Mouse (Mus musculus) left cerebral cortex, postnatal 4 days (tissue): ENCODE results near the gene Cx3cr1. TPM values are rescaled to one million over a fixed set of nuclear protein-coding genes. Genes with fewer than 3 reads are reported as not detected.
"Not testable (repeated sequence)": the region's sequence is repeated elsewhere in the genome, so short reads cannot be mapped to it uniquely, and the experiment has no call there.

Source experiments
- DNase-seq: peaks from one replicate; pipeline ENCODE4 v3.0.0-alpha.2; 2022
- intact Hi-C: fragments of 180-260 bp; cut with DNase I; formaldehyde crosslinking; loops from one replicate; pipeline ENCODE4 v1.15.1; 2025
- total RNA-seq, 2 experiments: library from RNA; stranded (reverse); gene quantifications; 2 replicates each; pipeline ENCODE4 v1.2.3; 2021

Cx3cr1 gene
- 10 to 100 TPM in 1 of 2 experiments, 1 to 10 TPM in 1; 9.7 to 11.2 TPM for total RNA-seq

- intact Hi-C loops, result no loop called here
- DNase-seq, result no peak
These were observed at the start of gene Cx3cr1 for GRCm38 (mm10) chr9:120069779-120070178. TSS of gene Cx3cr1 (minus strand) at chr9:120069879.

DNA sequence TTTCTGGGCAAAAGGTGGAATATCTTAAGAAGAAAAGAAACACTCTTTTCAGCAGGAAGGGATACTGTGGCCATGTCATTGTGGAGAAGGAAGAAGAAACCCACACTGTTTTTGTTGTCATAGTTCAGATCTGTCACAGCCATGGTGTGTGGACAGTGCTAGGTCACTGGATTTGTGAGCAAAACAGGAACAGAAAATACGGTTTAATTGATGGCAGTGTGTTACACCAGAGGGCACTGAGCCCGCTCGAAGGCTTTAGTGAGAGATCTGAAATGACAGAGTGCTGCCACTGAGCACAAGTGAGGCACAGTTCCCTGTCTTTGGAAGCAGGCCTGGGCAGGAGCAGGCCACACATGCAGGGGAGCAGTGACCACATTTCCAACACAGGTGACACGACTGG lies 48.5 kb upstream of the Cx3cr1 start:
- DNase-seq, result no peak
- intact Hi-C loops, result no loop called here

GRCm38 (mm10) chr9:120116184-120116624 lies 46.5 kb upstream of the Cx3cr1 start:
- DNase-seq, result no peak
- intact Hi-C loops, result no loop called here

- no peak for DNase-seq
- intact Hi-C loops, result no loop called here
These were observed 45.9 kb upstream of the Cx3cr1 start for GRCm38 (mm10) chr9:120115580-120115979.

DNA sequence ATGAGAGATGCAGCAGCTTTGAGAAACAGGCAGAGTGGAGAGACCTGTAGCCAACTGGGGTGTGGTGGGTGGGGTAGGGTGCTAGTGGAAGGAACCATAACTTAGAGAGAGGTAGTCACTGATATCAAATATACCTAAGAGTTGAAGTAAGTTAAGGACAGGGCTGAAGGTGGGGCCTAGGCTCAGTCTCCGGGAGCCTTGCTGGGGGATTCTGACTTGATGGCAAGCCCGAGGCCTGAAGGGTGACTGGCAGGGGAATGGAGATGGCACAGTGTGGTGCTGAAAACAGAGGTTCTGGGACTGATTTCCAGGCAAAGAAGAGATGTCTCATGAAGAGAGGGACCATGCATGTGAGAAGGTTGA lies 45.1 kb upstream of the Cx3cr1 start:
- intact Hi-C loops, result no loop called here
- DNase-seq, result no peak

DNA sequence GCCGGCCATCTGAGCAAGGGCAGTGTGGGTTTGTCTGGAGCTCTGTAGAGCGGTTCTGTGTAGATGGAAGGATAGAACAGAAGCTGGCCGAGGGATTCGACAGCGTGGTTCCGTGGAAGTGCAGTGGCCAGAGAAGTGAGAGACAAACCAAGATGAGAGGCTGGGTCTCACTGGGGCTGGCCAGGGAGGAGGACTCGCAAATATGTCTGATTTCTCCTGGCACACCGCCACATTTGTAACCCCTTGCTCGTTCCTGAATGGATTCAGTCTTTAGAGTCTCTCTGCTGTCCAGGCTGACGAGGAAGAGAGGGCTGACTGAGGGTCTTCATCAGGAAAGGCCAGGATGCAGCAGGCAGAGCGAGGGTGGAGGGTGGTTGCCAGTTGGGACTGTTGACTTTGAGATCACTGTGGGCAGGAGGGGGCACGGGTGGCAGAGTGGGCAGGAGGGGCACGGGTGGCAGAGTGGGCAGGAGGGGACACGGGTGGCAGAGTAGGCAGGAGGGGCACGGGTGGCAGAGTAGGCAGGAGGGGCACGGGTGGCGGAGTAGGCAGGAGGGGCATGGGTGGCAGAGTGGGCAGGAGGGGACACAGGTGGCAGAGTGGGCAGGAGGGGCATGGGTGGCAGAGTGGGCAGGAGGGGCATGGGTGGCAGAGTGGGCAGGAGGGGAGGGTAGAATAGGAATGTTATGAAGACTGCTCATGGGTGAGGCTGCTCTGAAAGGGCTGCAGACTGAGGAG lies 44.5 kb upstream of the Cx3cr1 start:
- no peak for DNase-seq
- intact Hi-C loops, result no loop called here

- no peak for DNase-seq
- intact Hi-C loops, result no loop called here
These were observed 43.8 kb upstream of the Cx3cr1 start for GRCm38 (mm10) chr9:120113456-120113855.

DNA sequence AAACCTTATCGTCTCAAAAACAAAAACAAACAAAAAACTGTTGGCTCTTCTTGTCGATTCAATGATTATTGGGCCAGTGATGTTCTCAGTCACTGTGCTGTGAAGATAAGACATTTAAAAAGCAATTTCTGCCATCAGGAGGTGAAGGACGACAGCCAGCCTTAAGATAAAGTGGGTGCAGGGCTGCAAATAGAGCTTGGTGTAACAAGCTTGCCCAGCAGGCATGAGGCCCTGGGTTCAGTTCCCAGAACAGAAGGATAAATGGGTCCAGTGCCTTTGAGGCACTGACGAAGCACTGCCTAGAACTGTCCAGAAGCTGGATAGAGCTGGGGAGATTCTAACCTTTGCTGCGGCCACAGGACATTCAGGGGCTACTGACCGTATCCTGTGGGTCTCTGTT lies 42.8 kb upstream of the Cx3cr1 start:
- intact Hi-C loops, result no loop called here
- DNase-seq, result no peak

GRCm38 (mm10) chr9:120111156-120111945 lies 41.7 kb upstream of the Cx3cr1 start:
- no peak for DNase-seq
- intact Hi-C loops, result no loop called here

GRCm38 (mm10) chr9:120110211-120111018 lies 40.7 kb upstream of the Cx3cr1 start, which contains the start of gene Slc25a38:
TSS of gene Slc25a38 (plus strand) at chr9:120110374.
- intact Hi-C loops, result no loop called here
- DNase-seq, result peak; percentile 97

DNA sequence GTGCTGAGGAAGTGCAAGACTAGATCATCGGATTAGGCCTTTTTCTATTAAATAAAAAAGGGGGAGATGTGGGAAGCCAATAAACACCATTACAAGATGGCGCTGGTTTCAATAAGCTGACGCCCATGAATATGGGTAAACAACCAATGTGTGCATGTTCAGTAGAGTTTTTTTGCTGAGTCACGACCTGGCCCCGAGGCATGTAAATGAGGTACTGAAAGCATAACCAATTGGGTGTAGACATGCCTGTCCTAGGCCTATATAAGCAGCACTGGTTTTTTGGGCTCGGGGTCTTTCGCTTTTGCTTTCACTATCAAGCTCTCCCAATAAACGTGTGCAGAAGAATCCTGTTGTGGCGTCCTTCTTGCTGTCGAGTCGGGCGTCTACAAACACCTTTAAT lies 39.3 kb upstream of the Cx3cr1 start:
- DNase-seq, intact Hi-C loops: not testable (repeated sequence)

DNA sequence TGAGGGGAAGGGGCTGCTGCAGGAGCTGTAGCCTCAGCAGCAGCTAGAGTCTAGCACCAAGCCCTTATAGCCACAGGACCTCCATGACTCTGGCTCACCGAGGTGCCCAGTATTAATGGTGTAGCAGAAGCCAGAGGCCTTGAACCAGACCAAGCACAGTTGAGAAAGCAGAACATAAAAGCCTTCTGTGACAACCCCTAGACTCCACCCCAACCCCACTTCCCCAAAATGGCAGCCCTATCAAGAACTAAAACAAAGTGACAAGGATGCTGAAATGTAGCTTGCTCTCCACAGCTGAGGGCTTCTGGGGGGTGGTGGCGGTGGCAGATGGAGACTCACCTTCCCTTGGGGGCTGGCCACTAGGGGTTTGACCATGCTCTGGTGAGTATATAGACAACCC lies 31.5 kb upstream of the Cx3cr1 start:
- intact Hi-C loops, result no loop called here
- DNase-seq, result no peak

GRCm38 (mm10) chr9:120099304-120099703 lies 29.6 kb upstream of the Cx3cr1 start:
- intact Hi-C loops, result loop anchor here (2.0 kb wide), 1 partner anchor 73 kb away; no protein-coding TSS in a partner anchor

GRCm38 (mm10) chr9:120098682-120099081 lies 29.0 kb upstream of the Cx3cr1 start:
- DNase-seq, result peak; percentile 69
- intact Hi-C loops, result loop anchor here (2.0 kb wide), 1 partner anchor 72 kb away; no protein-coding TSS in a partner anchor

More at GRCm38 (mm10) chr9:120099304-120099703, 29.6 kb upstream of the Cx3cr1 start:
- no peak for DNase-seq

DNA sequence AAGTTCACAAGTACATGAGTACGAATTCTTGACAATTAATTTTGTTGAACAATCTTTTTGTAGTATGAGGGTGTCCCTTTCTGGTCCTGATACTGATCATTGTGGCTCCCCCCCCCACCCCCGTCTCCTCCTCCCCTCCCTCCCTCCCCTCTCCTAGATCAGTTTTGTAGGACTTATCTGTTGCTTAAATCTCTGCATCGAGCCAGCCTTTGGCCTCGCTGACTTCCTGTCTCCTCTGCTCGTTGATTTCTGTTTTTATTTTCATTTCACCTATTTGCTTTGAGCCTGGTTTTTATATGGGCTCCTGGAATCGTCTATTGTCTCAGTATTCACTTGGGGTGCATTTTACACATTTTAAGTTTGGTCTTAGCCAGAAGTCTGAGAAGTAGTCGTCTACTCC lies 26.2 kb upstream of the Cx3cr1 start:
- no peak for DNase-seq
- intact Hi-C loops, result no loop called here

DNA sequence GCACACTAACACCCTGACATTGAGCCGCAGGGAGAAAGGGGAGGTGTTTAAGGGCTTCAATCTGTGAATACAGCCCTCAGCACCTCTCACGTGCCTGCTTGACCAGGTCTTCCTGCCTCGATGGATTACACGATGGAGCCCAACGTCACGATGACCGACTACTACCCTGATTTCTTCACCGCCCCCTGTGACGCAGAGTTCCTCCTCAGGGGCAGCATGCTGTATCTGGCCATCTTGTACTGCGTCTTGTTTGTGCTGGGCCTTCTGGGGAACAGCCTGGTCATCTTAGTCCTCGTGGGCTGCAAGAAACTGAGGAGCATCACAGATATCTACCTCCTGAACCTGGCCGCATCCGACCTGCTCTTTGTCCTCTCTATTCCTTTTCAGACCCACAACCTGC lies 24.0 kb upstream of the Cx3cr1 start:
- no peak for DNase-seq
- intact Hi-C loops, result no loop called here

- intact Hi-C loops, result no loop called here
- no peak for DNase-seq
These were observed 22.1 kb upstream of the Cx3cr1 start, which contains the start of gene Ccr8 for GRCm38 (mm10) chr9:120091696-120092238. TSS of gene Ccr8 (plus strand) at chr9:120092114.

GRCm38 (mm10) chr9:120091086-120091485 lies 21.4 kb upstream of the Cx3cr1 start:
- DNase-seq, result no peak
- intact Hi-C loops, result no loop called here

DNA sequence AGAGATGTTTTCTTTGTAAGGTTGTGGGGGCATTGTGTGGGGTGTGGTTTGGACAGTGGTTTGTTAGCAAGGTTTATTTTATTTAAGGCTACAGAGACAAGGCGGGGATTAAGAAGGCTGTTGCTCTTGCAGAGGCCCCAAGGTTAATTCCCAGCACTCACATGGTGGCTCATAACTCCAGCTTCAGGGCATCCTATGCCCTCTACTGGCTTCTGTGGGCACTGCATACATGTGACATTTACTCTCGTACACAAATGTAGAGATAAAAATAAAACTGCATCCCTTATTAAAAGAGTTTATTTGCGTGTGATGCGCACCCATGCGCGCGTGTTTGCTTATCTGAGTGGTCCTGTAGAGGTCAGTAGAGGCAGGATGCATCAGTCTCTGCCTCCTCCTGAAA lies 19.4 kb upstream of the Cx3cr1 start:
- DNase-seq, result no peak
- intact Hi-C loops, result no loop called here

DNA sequence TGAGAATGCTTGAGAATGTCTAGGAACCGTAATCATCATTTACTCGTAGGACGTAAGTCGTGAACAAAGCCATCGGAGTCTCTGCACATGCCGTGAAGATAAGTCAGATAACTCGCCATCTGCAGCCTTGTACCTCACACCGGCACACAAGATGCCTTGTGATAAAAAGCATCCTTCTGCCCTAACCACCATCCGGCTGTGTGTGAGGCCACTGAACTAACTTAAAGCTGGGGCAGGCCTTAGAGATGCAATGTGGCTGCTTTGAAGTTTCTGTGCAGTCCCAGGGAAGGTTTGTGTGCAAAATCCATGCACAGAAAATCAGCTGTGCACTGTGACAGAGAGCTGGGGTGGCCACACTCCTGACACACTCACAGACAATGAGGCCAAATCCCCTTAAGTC lies 14.7 kb upstream of the Cx3cr1 start:
- intact Hi-C loops, result no loop called here

More for the DNA sequence above, 14.7 kb upstream of the Cx3cr1 start:
- DNase-seq, result no peak
